In the genomic region with DNA sequence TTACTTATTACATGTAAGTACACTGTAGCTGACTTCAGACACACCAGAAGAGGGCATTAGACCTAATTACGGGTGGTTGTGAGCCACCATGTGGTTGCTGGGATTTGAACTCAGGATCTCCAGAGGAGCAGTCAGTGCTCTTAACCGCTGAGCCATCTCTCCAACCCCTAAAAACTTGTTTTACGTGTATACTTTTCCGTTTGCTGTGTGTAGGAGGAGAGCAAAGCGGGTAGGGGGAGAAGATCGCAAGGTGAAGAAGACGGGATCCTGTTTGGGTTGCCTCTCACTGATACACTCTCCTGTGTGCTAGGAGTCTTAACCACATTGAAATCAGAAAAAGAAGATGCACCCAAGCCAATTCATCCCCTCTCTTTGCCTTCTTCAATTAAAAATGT, we compare ENCODE assay signal across 20 mouse cellular contexts. TPM values are rescaled to one million over a fixed set of nuclear protein-coding genes. Genes with fewer than 3 reads are reported as not detected.
A peak's percentile ranks its signal among the peaks of the same experiment; 100 is the strongest.
DNase-seq lines count a peak whose midpoint lies in the region; TF ChIP-seq lines count a peak whose summit lies in the region.
"Had no signal": no experiment of that assay in that cellular context is flagged by ENCODE, and none has a peak within 500 bp of the region (broad histone marks: within the 10 kb centered on the region; RNA-seq: fewer than 3 reads in every experiment).

No protein-coding gene starts in this region.

- no peak for TF ChIP-seq CTCF in gastrocnemius, adult 2 months (IDR thresholded peaks at IDR 0.05)
- no peak for TF ChIP-seq CTCF in layer of hippocampus, adult 2 months (conservative IDR thresholded peaks at IDR 0.05)

- no peak overlapping the region for H3K4me3 ChIP-seq in gastrocnemius, adult 2 months
- no peak overlapping the region for H3K4me3 ChIP-seq in brown adipose tissue, adult 24 weeks (ENCODE audit: insufficient read depth, low read depth, low read length)
- H3K4me3 ChIP-seq in layer of hippocampus, adult 2 months = no peak overlapping the region
- H3K4me3 ChIP-seq: embryonic facial prominence, embryonic 13.5 days; embryonic facial prominence, embryonic 15.5 days; forebrain, embryonic 13.5 days; forebrain, embryonic 15.5 days had no signal

- no peaks in the 10 kb centered on the region for H3K4me1 ChIP-seq in brown adipose tissue, adult 24 weeks (ENCODE audit: control insufficient read depth, insufficient read depth, insufficient read length, low read length)
- H3K4me1 ChIP-seq: forebrain, embryonic 13.5 days; forebrain, embryonic 15.5 days had no signal

- no peak for DNase-seq in gastrocnemius, adult 2 months
- DNase-seq in gastrocnemius, postnatal 4 days (ENCODE audit: low spot score in 2 of 2) = no peak
- DNase-seq in 3T3-L1 (ENCODE audit: low read depth, low spot score) = peak; percentile 91
- no peak for DNase-seq in layer of hippocampus, adult 2 months (ENCODE audit: low spot score in 2 of 2)
- DNase-seq: adrenal gland, adult 8-10 months; adrenal gland, postnatal 14 days; adrenal gland, postnatal 36 days; cerebellum, adult 11 months; cerebellum, adult 18-20 months; cerebellum, adult 8-10 months; cerebellum, adult 9-11 months; cerebellum, postnatal 14 days; cerebellum, postnatal 36 days; embryo, embryonic 11 days; forebrain, postnatal 0 days had no signal

- intact Hi-C loops in gastrocnemius, adult 2 months (cut with DNase I) = no loop called here

- peak overlapping the region; percentile 56 for H3K27ac ChIP-seq in gastrocnemius, adult 2 months
- peak overlapping the region; percentile 21; the same call in 1 of the 2 replicates for H3K27ac ChIP-seq in brown adipose tissue, adult 24 weeks (replicated peaks; ENCODE audit: low read depth, low read length)
- no peak overlapping the region for H3K27ac ChIP-seq in layer of hippocampus, adult 2 months
- H3K27ac ChIP-seq: embryonic facial prominence, embryonic 13.5 days; embryonic facial prominence, embryonic 15.5 days; forebrain, embryonic 13.5 days; forebrain, embryonic 15.5 days had no signal

RNA-seq across cellular contexts. Expression of gene Cpm, which starts 24.5 kb away (rescaled TPM):
- total RNA-seq in gastrocnemius, adult 2 months (2021) = 1 to 10 TPM; 2.2 to 2.9 TPM
- 10 to 100 TPM; 13.2 to 14.0 TPM for total RNA-seq in gastrocnemius, postnatal 4 days (2021)
- polyA plus RNA-seq in brown adipose tissue, adult 24 weeks (2012; ENCODE audit: insufficient read depth, insufficient read length, missing spikeins) = 0.63 and 1.1 TPM in 2 replicates
- total RNA-seq in layer of hippocampus, adult 2 months (2021) = 1 to 10 TPM; 8.5 to 9.7 TPM

RNA-seq across cellular contexts. Expression of gene Mdm2, which starts 56.8 kb away (rescaled TPM):
- total RNA-seq in gastrocnemius, adult 2 months (2021) = 10 to 100 TPM; 49.2 to 49.8 TPM
- 10 to 100 TPM; 39.6 to 48.6 TPM for total RNA-seq in gastrocnemius, postnatal 4 days (2021)
- polyA plus RNA-seq in brown adipose tissue, adult 24 weeks (2012; ENCODE audit: insufficient read depth, insufficient read length, missing spikeins) = 17.0 and 24.8 TPM in 2 replicates
- total RNA-seq in layer of hippocampus, adult 2 months (2021) = 10 to 100 TPM; 55.1 to 66.0 TPM
